8 mouse cellular contexts compared by ENCODE assay signal in genomic region chr3:86268074-86268702, GRCm38 (mm10). TPM values are rescaled to one million over a fixed set of nuclear protein-coding genes. Genes with fewer than 3 reads are reported as not detected.
DNase-seq lines count a peak whose midpoint lies in the region; ATAC-seq and TF ChIP-seq lines count a peak whose summit lies in the region.

No protein-coding gene starts in this region.

- no peak overlapping the region for H3K4me2 ChIP-seq in heart, embryonic 11.5 days
- H3K4me2 ChIP-seq in forebrain, postnatal 0 days (ENCODE audit: low read depth): no peak overlapping the region
- H3K4me2 ChIP-seq in neural tube, embryonic 12.5 days (replicated peaks): no peak overlapping the region

- no peaks in the 10 kb centered on the region for H3K36me3 ChIP-seq in heart, embryonic 11.5 days (ENCODE audit: control insufficient read depth, insufficient read depth, low read length)
- no peaks in the 10 kb centered on the region for H3K36me3 ChIP-seq in forebrain, postnatal 0 days (ENCODE audit: insufficient read depth)
- H3K36me3 ChIP-seq in neural tube, embryonic 12.5 days: no peaks in the 10 kb centered on the region

- no peaks in the 10 kb centered on the region for H3K9me3 ChIP-seq in heart, embryonic 11.5 days (replicated peaks; ENCODE audit: control insufficient read depth, low read length)
- no peaks in the 10 kb centered on the region for H3K9me3 ChIP-seq in forebrain, postnatal 0 days (ENCODE audit: low read length)
- no peaks in the 10 kb centered on the region for H3K9me3 ChIP-seq in neural tube, embryonic 12.5 days

- no peak overlapping the region for H3K4me3 ChIP-seq in heart, embryonic 11.5 days (ENCODE audit: low read depth, low read length)
- no peak overlapping the region for H3K4me3 ChIP-seq in forebrain, postnatal 0 days (ENCODE audit: low read depth, low read length)
- no peak overlapping the region for H3K4me3 ChIP-seq in left cerebral cortex, adult 2 months
- H3K4me3 ChIP-seq in neural tube, embryonic 12.5 days: no peak overlapping the region

- 12% methylated on average over 1 of the region's 1 CpGs for WGBS in heart, embryonic 11.5 days (ENCODE audit: insufficient replicate concordance)
- WGBS in forebrain, postnatal 0 days: 9% methylated on average over 1 of the region's 1 CpGs
- WGBS in neural tube, embryonic 12.5 days: 5% methylated on average over 1 of the region's 1 CpGs

- DNase-seq in heart, adult 18-20 months: peak; percentile 4 to 37
- DNase-seq in B cell, adult 2 months: peak; percentile 16 to 19
- DNase-seq in brain, embryonic 18.5 days (ENCODE audit: low read depth, low spot score): peak; percentile 30
- DNase-seq in forebrain, postnatal 0 days: peak; percentile 67
- no peak for DNase-seq in left cerebral cortex, adult 2 months (ENCODE audit: extremely low spot score in 1 of 2, low spot score in 2 of 2)
- no peak for DNase-seq in urinary bladder, postnatal 25 days (ENCODE audit: low spot score)

- no peaks in the 10 kb centered on the region for H3K27me3 ChIP-seq in heart, embryonic 11.5 days (ENCODE audit: control insufficient read depth, insufficient read depth, low read length)
- no peaks in the 10 kb centered on the region for H3K27me3 ChIP-seq in forebrain, postnatal 0 days (ENCODE audit: insufficient read depth, low read length)
- H3K27me3 ChIP-seq in neural tube, embryonic 12.5 days (replicated peaks): no peaks in the 10 kb centered on the region

- no peak for ATAC-seq in heart, embryonic 11.5 days (replicated peaks; ENCODE audit: insufficient number of reproducible peaks, low FRiP score, low TSS enrichment)
- ATAC-seq in forebrain, postnatal 0 days: peak; percentile 76
- 0 out of 2 replicates have a peak, but pooled peaks have one; percentile 41 for ATAC-seq in neural tube, embryonic 12.5 days (ENCODE audit: low FRiP score, low read depth)

- peak; percentile 82 for TF ChIP-seq CTCF in forebrain, postnatal 0 days (IDR thresholded peaks at IDR 0.05; ENCODE audit: low read depth)
- TF ChIP-seq CTCF in left cerebral cortex, adult 2 months (IDR thresholded peaks at IDR 0.05): peak; percentile 81

- no peak overlapping the region for H3K27ac ChIP-seq in heart, embryonic 11.5 days (ENCODE audit: low read depth, low read length)
- no peak overlapping the region for H3K27ac ChIP-seq in forebrain, postnatal 0 days (ENCODE audit: low read depth, low read length)
- H3K27ac ChIP-seq in left cerebral cortex, adult 2 months: no peak overlapping the region
- no peak overlapping the region for H3K27ac ChIP-seq in neural tube, embryonic 12.5 days

- no peaks in the 10 kb centered on the region for H3K4me1 ChIP-seq in heart, embryonic 11.5 days (ENCODE audit: control insufficient read depth, insufficient read depth, low read length)
- H3K4me1 ChIP-seq in forebrain, postnatal 0 days (ENCODE audit: insufficient read depth): no peaks in the 10 kb centered on the region
- H3K4me1 ChIP-seq in neural tube, embryonic 12.5 days: no peaks in the 10 kb centered on the region

- no peak overlapping the region for H3K9ac ChIP-seq in heart, embryonic 11.5 days (ENCODE audit: low read depth, low read length)
- no peak overlapping the region for H3K9ac ChIP-seq in forebrain, postnatal 0 days
- no peak overlapping the region for H3K9ac ChIP-seq in neural tube, embryonic 12.5 days

- intact Hi-C loops in left cerebral cortex, adult 2 months (cut with DNase I): no loop called here

RNA-seq across cellular contexts. Expression of gene Lrba, which starts 43.7 kb away (rescaled TPM):
- 10 to 100 TPM; 25.0 to 26.2 TPM for total RNA-seq in heart, adult 18-20 months (2021)
- polyA plus RNA-seq in heart, embryonic 11.5 days (2014; fragmentation: Nextera tagmentation; extraction: Ambion mirVana): 3.7 and 4.1 TPM in 2 replicates
- 16.1 and 18.5 TPM in 2 replicates for total RNA-seq in forebrain, postnatal 0 days (2014; rRNA removed)
- 0.82 and 1.6 TPM in 2 replicates for polyA plus RNA-seq in forebrain, postnatal 0 days (2015; fragmentation: Nextera tagmentation; extraction: Ambion mirVana)
- 10 to 100 TPM; 33.1 to 35.0 TPM for total RNA-seq in left cerebral cortex, adult 2 months (2021)
- 4.8 and 5.8 TPM in 2 replicates for polyA plus RNA-seq in neural tube, embryonic 12.5 days (2016; fragmentation: Nextera tagmentation; extraction: Ambion mirVana)

Comparison
In these comparisons a context has a peak if more than half of its experiments do, and no peak if none do; other contexts are left out.
1. DNase-seq: peak in heart, adult 18-20 months (2 of 2), B cell, adult 2 months (2 of 2), brain, embryonic 18.5 days (single experiment) and forebrain, postnatal 0 days (single experiment); none in left cerebral cortex, adult 2 months (0 of 2) and urinary bladder, postnatal 25 days (single experiment).